Mouse (Mus musculus): ENCODE measurements around the gene Minar1.

Minar1 gene

DNA sequence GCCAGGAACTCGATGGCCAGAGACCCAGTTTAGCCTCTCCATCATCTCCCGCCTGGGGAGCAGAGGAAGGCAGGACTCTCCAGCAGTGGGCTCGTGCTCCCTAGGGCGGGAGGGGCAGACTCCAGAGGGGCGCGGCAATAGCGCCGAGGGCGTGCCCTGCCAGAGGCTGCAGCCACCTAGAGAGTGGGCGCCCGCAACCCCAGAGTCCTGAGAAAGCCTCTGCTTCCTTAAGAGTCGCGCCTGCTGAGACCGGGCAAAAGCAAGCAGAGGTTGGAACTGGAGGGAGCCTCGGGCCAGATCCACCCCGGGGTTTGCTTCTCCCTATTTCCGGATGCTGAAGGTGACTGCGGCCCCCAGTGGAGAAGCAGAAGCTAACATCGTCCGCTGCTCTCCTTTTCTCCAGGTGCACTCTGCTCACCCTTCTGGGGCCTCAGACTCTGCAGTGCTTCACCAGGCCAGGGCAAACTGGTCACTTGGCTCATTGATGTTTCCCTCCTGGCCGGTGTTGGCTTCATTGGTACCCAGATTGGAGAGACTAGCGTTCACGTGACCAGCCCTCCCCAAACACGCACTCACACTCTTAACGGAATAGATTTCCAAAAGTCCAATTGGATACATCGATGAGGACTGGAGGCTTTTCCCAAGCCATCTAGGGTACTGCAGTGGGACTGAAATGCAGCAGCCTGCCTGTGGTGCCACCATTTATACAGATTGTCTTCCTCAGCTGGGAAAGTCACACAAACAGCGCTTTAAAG, at the start of gene Minar1:
Minar1 (minus strand) TSS at position 120 of the 755 bp plus-strand sequence.
- peak; percentile 45 to 50 for DNase-seq

DNA sequence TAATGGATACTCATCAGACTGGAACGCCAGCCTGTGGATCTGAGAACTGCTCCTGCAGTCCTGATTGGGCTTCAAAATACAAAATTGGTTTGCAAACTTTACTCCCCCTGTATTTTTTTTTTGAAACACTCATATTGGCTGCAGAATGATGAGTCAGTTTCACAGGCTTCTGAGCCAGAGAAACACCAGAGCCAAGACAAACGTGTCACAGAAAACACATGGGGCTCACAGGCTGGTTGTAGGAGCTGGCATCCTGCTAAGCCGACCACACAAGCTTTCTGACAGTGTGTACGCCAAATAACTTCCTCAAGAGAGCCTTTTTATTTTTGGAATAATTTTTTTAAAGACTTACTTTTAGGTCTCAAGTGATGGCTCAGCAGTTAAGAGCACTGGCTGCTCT, 47.0 kb upstream of the Minar1 start:
- DNase-seq = no peak

DNA sequence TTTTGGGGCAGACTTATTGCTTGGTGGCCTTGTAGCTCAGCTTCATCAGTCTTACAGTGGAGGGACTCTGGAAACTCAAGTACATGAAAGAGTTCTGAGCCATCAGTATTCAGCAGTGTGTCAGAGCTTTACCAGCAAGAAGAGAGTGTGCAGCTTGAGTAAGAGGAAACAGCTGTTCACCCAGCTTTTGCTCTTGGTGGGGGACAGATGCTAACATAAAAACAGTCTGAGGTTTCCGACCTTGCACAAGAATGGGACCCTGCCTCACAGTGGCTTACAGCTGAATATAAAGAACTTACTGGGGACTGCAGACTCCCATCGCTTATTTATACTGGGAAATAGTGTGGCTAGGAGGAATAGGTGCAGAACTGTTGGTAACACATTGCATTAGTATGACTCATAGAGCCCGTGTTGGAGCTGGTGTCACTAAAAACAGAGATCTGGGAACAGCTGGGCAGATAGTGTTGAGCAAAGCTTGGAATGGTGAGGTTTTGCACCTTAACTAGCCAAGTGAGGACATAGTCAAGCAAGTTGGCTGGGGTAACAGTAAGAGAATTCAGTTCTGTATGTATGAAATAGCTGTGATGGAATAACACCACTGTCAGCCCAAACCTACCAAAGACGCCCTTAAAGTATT, 44.5 kb upstream of the Minar1 start:
- no peak for DNase-seq

DNA sequence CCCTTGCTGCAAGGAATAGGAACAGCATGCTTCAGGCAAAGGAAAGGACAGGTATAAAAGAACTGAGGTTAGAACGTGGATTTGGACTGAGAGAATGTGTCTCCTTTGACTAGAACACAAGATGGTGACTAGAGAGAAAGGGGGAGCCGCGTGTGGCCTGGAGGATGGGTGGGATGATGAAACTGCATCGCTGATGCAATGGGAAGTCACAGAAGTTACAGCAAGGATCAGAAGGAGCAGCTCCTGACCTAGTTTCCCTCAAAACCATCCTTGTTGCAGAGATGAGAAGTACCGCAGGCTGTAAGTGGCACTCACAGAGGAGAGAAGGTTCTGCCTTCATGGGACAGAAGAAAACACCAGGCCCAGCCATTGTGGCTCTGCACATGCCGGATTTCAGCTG, 28.0 kb upstream of the Minar1 start:
- no peak for DNase-seq

DNA sequence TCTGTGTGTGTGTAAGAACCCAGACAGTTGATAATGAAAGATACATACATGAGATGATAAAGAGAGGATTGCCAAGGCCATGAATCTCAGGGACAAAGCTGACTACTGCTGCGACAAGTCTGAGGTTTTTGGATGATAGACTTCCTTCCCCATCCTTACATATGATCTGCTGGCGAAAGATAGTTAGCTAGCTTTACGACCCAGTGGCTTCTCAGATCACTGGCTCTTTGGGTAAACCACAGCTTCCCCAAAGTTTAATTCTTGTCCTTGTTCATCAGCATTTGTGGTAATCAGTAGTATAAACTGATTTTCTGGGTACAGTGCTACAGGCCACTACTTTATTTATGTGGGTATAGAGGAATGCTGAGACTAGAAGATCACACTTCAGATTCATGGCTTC, 14.5 kb upstream of the Minar1 start:
- no peak for DNase-seq

DNA sequence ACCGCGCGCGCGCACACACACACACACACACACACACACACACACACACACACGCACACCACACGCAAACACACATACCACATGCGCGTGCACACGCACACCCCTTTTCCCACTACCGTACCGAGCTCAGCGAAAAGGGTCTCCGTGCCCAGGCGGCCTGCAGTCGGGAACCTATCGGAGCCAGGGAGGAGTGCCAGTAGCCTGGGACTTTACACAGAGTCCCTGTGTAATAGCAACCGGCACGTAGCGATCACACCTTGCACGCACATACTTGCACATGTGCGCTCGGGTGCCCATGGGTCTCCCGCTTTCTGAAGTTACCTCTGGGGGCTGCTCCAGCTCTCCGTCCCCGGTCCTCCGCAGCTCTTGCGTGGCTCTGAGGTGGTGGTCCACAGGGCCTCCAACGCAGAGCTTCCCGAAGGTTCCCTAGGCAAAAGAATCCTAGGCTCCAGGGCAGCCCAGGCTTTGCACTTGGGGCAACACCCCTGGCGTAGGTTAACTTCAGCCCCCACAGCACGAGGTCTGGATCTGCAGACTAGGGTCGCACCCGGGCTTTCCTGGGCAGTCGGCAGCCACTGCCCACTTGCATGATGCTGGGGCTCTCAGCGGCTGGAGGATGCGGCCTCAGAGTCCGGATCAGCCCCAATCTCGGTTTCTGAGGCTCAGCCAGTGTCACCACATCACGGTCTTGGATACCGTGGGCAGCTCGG, 474 bp downstream of the Minar1 start:
- peak; percentile 30 to 49 for DNase-seq

DNA sequence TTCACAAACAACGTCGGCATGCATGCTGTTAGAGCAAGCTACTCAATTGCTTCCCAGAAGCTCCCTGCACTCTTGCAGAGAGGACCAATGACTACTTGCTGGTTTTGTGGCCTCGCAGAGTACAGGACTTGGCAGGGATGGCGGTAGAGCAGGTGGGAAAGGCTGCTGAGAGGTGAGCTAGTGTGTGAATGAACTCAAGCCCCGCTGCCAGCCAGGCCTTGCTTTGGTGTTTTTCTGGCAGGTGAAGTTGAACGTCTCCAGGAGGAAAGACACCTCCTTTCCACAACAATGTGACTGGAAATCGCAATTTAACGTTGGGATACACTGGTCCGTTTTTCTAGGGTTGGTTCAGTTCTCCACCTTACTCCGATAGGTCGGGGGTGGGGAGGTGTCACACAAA, 1.2 kb downstream of the Minar1 start:
- peak; percentile 73 to 81 for DNase-seq

DNA sequence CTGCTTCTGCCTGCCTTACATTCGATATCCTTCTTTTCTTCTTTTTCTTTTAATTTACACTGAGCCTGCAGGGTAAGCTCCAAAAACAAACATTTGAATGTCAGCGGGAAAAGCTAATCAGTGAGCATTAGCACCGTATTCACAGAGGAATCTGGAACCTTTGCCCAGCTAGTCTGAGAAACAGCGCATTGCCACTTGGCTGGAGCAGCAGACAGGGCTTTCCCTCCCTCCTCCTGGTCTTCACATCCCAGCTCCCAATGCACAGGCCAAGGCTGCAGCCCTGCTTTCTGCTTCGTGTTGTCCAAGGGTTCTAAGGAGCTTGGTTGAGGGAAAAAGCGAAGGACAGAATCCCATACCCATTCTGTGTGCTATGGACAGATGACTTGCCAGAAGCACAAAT, 2.6 kb downstream of the Minar1 start:
- DNase-seq = peak in 1 of 2 experiments; percentile 23

DNA sequence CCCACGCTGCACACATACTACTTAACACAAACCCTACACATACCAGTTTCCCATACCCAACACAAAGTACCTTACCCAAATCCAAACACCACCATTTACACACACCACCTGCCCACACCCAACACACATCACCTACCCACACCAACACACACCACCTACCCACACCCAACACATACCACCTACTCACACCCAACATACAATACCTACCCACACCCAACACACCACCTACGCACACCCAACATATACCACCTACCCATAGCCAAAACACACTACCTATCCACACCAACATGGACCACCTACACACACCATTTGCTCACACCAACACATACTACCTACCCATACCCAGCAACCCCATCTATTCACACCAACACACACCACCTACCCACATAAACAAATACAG, 6.0 kb downstream of the Minar1 start:
- no peak for DNase-seq

DNA sequence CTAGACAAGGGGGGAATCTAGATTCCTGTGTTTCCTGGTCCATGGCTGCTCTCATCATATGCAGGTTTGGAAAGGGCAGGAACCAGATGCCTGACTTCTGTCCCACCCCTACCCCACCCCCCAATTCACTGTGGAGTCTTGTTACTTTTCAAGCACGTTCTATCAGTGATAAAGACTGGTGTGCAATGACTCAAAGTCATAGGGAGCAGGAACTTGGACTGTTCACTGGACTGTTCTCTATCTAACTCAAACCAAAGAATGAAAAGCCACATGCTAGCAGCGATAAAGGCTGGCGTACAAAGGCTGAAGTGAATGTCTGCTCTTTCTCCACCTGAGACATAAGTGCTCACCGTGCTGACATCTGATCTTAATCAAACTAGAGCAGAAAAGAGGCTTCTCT, 12.3 kb downstream of the Minar1 start:
- DNase-seq = no peak

DNA sequence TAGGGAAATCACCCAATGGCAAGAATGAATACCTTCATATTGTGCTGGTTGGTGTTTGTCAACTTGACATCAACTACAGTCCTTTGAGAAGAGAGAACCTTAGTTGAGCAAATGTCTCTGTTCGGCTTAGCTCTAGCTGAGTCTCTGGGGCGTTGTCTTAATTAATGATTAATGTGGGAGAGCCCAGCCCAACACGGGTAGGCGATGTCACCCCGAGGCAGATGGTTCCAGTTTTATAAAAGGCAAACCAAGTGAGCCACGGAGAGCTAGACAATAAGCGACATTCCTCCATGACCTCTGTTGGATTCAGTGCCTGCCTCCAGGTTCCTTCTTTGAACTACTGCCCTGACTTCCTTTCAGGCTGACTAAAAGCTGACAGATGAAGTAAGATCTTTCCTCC, 15.6 kb downstream of the Minar1 start:
- DNase-seq = no peak

DNA sequence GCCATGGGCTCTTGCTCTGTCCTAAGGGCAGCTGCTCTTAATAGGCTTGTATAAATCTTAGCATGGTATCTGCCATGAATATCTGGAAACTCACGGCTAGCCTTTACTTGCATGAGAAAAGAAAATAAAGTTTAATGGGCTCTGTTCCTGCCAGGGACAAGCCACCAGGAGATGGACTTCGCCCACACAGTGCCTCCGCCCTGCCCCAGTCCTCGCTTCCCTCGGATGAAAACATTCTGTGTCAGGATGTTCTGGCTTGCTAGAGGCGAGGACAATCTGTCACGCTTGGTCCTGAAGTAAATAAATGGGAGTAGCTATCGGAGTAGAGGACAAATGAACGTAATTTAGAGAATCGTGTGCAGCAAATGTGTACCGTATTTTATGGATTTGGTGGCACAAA, 16.7 kb downstream of the Minar1 start:
- DNase-seq = peak; percentile 51 to 68

DNA sequence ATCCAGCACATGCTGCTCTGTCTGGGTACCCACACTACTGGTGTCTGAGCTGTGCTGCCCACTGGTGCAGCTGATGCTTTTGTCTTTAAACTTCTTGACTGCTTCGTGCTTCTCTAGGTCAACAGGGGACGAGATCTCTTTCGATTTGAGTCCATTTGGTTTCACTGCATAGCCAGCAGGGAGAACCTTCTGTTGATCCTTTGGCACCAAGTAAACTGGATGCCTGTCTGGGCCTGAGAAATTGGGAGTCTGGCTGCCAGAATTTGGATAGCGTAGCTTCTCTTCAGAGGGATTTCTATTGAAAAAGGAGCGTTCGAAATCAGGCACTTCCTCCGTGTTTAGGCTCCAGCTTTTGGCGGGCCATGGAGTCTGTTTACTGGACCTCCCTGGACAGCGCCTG, 21.0 kb downstream of the Minar1 start:
- DNase-seq = peak; percentile 53 to 54

DNA sequence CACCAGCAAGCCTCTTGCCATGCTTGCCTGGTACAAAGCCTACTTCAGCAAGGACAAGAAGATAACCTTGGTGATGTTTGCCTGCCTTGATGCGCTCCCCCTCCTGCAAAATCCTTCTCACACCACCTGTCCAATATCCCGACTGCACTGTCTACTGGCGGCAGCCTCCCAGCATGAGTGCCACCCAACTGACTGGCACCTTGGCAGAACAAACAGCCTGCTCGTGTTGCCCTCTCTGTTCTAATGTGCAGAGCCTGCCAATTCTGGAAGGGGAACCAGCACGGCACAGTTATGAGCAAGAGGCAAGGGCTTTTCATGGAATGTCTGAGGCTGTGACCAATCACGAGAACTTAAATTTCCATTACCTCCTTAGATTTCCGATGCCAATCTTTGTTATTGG, 22.2 kb downstream of the Minar1 start:
- peak; percentile 73 to 85 for DNase-seq

DNA sequence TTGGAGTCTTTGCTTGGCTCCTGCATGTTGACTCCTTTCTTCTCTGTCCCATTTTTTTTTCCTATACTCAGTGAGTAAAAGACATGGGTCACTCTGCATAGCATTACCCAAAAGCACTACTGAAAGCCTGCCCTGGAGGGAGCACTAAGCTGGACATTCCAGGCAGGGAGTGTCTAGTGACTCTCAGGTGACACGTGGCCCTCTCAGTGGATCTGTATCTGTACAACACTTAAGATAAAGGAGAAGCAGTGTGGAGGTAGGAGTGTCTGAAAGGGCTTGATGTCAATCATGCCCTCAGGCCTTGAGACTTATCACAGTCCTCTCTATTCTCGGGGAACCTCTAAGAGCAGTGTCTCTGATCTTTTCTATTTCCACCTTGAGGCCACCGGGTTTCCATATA, 25.9 kb downstream of the Minar1 start:
- DNase-seq = no peak

DNA sequence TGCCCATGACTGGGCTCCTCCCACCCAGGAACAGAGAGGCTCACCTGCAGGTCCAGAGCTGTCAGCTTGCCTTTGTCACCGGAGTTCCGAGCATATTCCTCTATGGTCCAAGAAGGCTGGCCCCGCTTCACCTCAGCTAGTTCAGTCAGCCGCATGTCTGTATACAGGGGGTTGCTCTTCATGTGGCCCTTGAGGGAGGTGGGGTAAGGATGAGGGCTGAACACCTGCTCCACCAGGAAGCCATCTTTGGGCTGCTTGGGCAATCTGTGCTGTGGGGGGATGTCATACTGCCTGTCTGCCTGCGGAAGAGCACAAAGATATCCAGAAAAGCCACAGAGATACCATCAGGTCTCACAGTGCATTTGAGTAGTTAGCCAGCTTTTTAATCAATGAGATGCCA, 26.5 kb downstream of the Minar1 start:
- DNase-seq = no peak

DNA sequence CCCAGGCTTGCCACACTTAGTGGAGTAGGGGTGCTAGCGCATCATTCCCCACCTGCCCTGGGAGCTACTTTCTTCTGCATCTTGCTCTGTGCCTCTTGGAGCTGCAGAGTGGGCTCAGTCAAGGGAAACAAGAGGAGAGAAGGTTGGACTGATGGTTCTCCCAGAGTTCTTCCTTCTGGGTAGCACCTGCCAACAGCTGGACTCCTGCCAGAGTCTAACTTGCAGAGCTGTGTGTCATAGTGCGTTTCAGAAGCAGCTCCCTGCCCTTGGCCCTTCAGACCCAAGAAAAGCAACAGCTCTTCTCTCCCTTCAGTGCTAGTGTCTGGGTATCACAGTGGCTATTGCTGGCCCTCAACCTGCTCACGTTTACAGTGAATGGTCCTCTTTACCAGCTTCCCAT, 30.5 kb downstream of the Minar1 start:
- no peak for DNase-seq

DNA sequence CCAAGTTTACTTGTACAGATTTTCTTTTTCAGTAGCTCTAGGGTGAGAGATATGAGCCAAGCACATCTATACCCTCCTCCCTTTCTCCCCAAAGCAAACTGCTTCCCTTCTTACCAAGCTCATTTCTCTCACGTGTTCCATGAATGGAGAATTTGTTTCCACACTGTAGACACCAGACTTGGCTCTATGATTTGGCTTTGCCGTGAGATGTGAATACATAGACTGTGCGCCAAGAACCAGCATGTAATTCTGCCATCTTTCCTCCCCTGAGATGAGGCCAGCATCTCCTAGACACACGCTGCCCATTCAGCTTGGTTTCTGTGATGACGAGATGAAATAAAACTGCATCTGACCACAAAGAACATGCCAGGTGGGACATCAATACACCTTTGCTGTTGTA, 44.5 kb downstream of the Minar1 start:
- DNase-seq = no peak

DNA sequence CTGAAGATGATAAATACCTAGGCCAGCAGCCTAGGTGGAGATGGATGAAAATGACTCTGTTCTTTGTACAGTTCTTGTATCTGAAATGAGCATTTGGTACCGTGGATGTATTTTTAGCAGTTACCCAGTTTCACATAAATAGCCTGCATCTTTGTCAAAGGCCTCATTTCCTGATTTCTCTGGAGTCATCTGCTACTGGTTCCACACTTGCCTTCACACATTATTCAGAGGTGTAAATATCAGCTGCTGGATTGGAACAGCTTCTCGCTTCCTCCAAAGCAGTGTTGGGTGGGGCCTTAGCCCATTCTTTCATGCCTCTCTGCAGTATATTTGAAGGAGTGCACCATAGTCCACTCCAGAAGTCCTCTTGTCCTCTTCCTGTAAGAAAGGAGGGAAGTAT, 70.3 kb downstream of the Minar1 start:
- no peak for DNase-seq
